Mouse (Mus musculus) midbrain, embryonic 14.5 days (tissue): Measurements from ENCODE around the gene Dgkh. TPM values are rescaled to one million over a fixed set of nuclear protein-coding genes. Genes with fewer than 3 reads are reported as not detected.

Experiments
- ATAC-seq: fragments of 200-750 bp; cut with Nextera tagmentation; 2 replicates; pipeline ENCODE4 v1.8.0; 2017; ENCODE audit warnings: moderate number of reproducible peaks, moderate library complexity; ENCODE audit not compliant: low FRiP score, low TSS enrichment
- DNase-seq: peaks from one replicate; pipeline ENCODE4 v3.0.0-alpha.2; 2015
- H3K27ac ChIP-seq: fragments of 300-500 bp; sonication (generic); replicated peaks from 2 replicates; pipeline ENCODE4 v1.5.1; 2014; ENCODE audit warnings: mild to moderate bottlenecking, low read depth, low read length, moderate library complexity
- H3K27me3 ChIP-seq: fragments of 300-500 bp; sonication (generic); 2 replicates; pipeline ENCODE4 v1.6.1; 2014; ENCODE audit warnings: low read length, control low read depth, mixed read lengths; ENCODE audit not compliant: control insufficient read depth, insufficient read depth
- H3K36me3 ChIP-seq: fragments of 300-500 bp; sonication (generic); 2 replicates; pipeline ENCODE4 v1.6.1; 2014; ENCODE audit warnings: low read length, control low read depth; ENCODE audit not compliant: control insufficient read depth, insufficient read depth
- H3K4me1 ChIP-seq: fragments of 300-500 bp; sonication (generic); 2 replicates; pipeline ENCODE4 v1.6.1; 2014; ENCODE audit warnings: mild to moderate bottlenecking, antibody characterized with exemption, low read length, control low read depth; ENCODE audit not compliant: control insufficient read depth, insufficient read depth
- H3K4me2 ChIP-seq: fragments of 300-500 bp; sonication (generic); 2 replicates; pipeline ENCODE4 v1.6.1; 2014; ENCODE audit warnings: mild to moderate bottlenecking, low read length, moderate library complexity
- H3K4me3 ChIP-seq: fragments of 300-500 bp; sonication (generic); replicated peaks from 2 replicates; pipeline ENCODE4 v1.5.1; 2014; ENCODE audit warnings: low read depth, low read length
- H3K9ac ChIP-seq: fragments of 300-500 bp; sonication (generic); replicated peaks from 2 replicates; pipeline ENCODE4 v1.6.1; 2014; ENCODE audit warnings: mild to moderate bottlenecking, low read length, moderate library complexity
- H3K9me3 ChIP-seq: fragments of 300-500 bp; sonication (generic); 2 replicates; pipeline ENCODE4 v1.6.1; 2016; ENCODE audit warnings: low read length, control low read depth, mixed read lengths; ENCODE audit not compliant: control insufficient read depth
- WGBS: fragments of 180-500 bp; shearing (Covaris S2); extraction: QIAGEN DNeasy Blood & Tissue Kit; methylation state at CpG from one replicate; pipeline ENCODE4 v1.1.7; 2014; 5-methylcytosine and 5-hydroxymethylcytosine counted together
- polyA plus RNA-seq: library from polyadenylated mRNA; unstranded; fragments of >200 nt; fragmentation: Nextera tagmentation; extraction: Ambion mirVana; gene quantifications from 2 replicates; pipeline ENCODE4 v1.2.1, GENCODE M21; 2014

Gene Dgkh
- polyA plus RNA-seq, 1 experiment from 2014 or later, result 2.9 TPM

DNA sequence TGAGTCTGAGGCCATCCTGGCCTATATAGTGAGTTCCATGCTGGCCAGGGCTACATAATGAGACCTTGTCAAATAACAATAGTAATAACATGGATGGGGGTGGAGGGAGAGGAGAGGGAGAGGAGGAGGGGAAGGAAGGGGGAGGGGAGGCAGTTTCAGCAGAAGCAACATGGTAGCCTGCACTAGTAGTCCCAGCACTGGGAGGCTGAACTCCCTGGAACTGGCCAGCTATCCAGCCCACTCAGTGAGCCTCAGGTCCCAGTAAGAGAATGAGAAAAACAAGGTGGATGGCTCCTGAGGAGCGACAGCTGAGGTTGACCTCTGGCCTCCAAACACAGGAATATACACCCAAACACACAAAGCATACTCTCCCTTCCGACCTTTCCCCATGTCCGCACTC, 27.0 kb downstream of the Dgkh start:
- Histone ChIP-seq H3K27me3 (no peaks in the 10 kb centered on the region), H3K36me3 (no peaks in the 10 kb centered on the region), H3K4me3 (no peak overlapping the region), H3K4me2 (no peak overlapping the region), H3K9ac (no peak overlapping the region), H3K9me3 (no peaks in the 10 kb centered on the region), H3K4me1 (no peaks in the 10 kb centered on the region), H3K27ac (no peak overlapping the region)
- ATAC-seq (no peak), DNase-seq (no peak)
- 86% methylated on average over 3 of the region's 3 CpGs for WGBS

DNA sequence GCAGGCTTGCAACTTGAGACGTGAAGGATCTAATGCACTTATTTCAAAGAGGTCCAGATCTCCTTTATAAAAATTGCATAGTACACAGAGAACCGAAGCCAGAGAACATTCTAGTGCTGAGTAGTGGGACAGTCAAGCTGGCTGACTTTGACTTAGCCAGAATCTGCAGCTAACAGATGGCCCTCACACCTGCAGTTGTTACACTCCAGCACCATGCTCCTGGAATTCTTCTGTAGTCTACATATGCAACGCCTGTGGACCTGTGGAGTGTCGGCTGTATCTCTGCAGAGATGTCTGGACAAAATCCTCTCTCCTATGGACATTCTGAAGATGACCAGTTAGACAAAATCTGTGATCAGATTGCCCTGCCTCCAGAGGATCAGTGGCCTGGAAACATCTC, 28.6 kb downstream of the Dgkh start:
- Histone ChIP-seq H3K36me3 (no peaks in the 10 kb centered on the region), H3K27me3 (no peaks in the 10 kb centered on the region), H3K9me3 (no peaks in the 10 kb centered on the region), H3K9ac (no peak overlapping the region), H3K4me1 (0 out of 2 replicates have a peak, but pooled peaks cover 4% of the 10 kb centered on the region), H3K27ac (no peak overlapping the region), H3K4me2 (no peak overlapping the region), H3K4me3 (no peak overlapping the region)
- ATAC-seq (no peak), DNase-seq (no peak)
- 94% methylated on average over 4 of the region's 4 CpGs for WGBS

DNA sequence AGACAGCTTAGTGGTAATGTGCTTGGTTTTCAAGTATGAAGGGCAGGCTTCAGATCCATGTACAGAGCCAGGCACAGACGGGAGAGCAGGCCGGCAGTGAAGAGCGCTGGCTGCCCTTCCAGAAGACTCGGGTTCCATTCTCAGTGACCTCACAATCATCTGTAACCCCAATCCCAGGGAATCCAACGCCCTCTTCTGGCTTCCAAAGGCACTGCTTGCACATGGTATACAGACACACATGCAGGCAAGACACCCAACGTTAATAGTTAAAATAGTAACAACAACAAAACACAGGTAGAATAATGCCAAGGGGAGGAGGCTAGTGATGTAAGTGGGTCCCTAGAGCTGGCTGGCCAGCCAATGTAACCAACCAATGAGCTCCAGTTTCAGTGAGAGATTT, 29.2 kb downstream of the Dgkh start:
- H3K4me1 ChIP-seq, result 0 out of 2 replicates have a peak, but pooled peaks cover 4% of the 10 kb centered on the region
- WGBS, result 83% methylated on average over 6 of the region's 6 CpGs
- H3K9ac ChIP-seq, result no peak overlapping the region
- H3K9me3 ChIP-seq, result no peaks in the 10 kb centered on the region
- no peak overlapping the region for H3K27ac ChIP-seq
- H3K4me2 ChIP-seq, result no peak overlapping the region
- DNase-seq (no peak), ATAC-seq (no peak)
- H3K4me3 ChIP-seq, result no peak overlapping the region
- no peaks in the 10 kb centered on the region for H3K27me3 ChIP-seq
- H3K36me3 ChIP-seq, result no peaks in the 10 kb centered on the region

DNA sequence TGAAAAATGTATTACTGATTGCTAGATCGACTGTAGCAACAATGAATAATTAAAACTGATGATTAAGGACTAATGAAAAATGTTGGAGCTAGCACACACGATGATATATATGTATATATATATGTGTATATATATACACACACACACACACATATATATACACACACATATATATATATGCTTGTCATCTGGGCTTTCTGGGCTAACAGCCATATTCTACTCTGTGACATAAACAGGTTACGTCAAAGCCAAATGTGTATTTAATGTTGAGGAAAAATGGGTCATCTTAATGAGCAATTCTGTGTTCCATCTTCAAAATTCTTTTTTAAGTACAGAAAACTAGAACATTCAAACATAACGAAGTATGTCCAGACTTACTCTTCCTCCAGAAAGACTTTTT, 30.5 kb downstream of the Dgkh start:
- H3K36me3 ChIP-seq, result no peaks in the 10 kb centered on the region
- ATAC-seq (no peak), DNase-seq (no peak)
- H3K4me3 ChIP-seq, result no peak overlapping the region
- H3K4me2 ChIP-seq, result no peak overlapping the region
- no peaks in the 10 kb centered on the region for H3K27me3 ChIP-seq
- no peak overlapping the region for H3K27ac ChIP-seq
- H3K9me3 ChIP-seq, result no peaks in the 10 kb centered on the region
- no peak overlapping the region for H3K9ac ChIP-seq
- 0 out of 2 replicates have a peak, but pooled peaks cover 4% of the 10 kb centered on the region for H3K4me1 ChIP-seq
- WGBS, result 82% methylated on average over 4 of the region's 4 CpGs

DNA sequence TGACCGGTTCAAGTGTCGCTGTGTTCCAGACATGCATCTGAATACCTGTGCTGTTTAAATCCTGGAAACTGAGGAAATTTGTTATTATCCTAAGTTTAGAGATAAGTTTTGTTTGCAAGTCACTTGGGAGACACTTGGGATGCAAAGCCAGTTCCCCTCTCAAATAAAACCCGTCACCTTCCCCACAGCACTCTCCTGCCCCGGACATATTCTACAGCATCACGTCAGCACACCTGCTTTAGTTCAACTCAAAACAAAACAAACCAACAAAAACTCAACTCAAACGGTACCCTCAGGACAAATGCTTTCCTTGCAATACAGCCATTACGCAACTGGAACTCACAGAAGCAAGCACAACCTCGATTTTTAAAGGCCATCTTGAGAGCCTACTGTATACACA, 31.1 kb downstream of the Dgkh start:
- DNase-seq (no peak), ATAC-seq (no peak)
- Histone ChIP-seq H3K9ac (no peak overlapping the region), H3K4me3 (no peak overlapping the region), H3K9me3 (no peaks in the 10 kb centered on the region), H3K4me1 (0 out of 2 replicates have a peak, but pooled peaks cover 4% of the 10 kb centered on the region), H3K4me2 (no peak overlapping the region), H3K27ac (no peak overlapping the region), H3K27me3 (no peaks in the 10 kb centered on the region), H3K36me3 (no peaks in the 10 kb centered on the region)
- WGBS, result 87% methylated on average over 8 of the region's 8 CpGs

DNA sequence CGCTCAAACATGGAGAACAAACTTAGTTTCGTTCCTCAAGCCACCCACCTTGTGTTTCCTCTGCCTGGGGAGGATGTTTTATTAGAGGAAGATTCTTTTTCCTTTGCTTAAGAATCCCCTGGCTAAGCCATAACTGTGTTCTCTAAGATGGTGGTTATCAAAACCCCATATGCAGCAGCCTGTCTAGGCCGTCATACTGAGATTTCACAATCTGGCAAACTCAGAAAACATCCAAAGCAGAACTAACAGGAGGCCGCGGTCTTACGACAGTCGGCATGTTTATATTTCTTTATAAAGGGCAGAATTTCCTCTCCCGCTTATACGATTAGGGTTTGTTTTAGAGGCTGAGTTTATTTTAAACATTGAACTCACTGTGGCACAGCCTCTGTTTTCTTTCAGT, 31.5 kb downstream of the Dgkh start:
- ATAC-seq (no peak), DNase-seq (no peak)
- Histone ChIP-seq H3K9me3 (no peaks in the 10 kb centered on the region), H3K4me3 (no peak overlapping the region), H3K9ac (no peak overlapping the region), H3K27me3 (no peaks in the 10 kb centered on the region), H3K4me2 (no peak overlapping the region), H3K4me1 (0 out of 2 replicates have a peak, but pooled peaks cover 4% of the 10 kb centered on the region), H3K36me3 (no peaks in the 10 kb centered on the region), H3K27ac (no peak overlapping the region)
- WGBS, result 91% methylated on average over 9 of the region's 9 CpGs

DNA sequence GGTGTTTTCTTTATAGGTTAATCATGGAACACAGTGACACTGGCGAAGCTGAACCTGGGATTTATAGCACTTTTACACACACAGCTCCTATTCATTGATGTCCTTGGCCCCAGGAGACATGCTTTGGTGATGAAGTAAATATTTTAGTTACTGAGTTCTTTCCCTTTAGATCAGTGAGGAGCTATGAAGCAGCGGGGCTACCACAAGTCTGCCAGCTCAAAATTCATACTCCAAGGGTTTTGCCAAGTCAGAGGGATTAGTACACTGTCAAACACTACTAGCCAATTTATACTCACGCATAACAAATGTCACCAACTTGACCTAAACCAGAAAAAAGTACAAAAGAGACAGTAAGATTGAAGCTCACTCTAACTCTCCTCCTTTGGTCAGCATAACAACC, 32.9 kb downstream of the Dgkh start:
- Histone ChIP-seq H3K27me3 (no peaks in the 10 kb centered on the region), H3K9me3 (no peaks in the 10 kb centered on the region), H3K36me3 (no peaks in the 10 kb centered on the region), H3K4me2 (no peak overlapping the region), H3K4me3 (no peak overlapping the region), H3K4me1 (0 out of 2 replicates have a peak, but pooled peaks cover 4% of the 10 kb centered on the region), H3K27ac (no peak overlapping the region), H3K9ac (no peak overlapping the region)
- WGBS, result 77% methylated on average over 3 of the region's 3 CpGs
- no peak for DNase-seq
- no peak for ATAC-seq

DNA sequence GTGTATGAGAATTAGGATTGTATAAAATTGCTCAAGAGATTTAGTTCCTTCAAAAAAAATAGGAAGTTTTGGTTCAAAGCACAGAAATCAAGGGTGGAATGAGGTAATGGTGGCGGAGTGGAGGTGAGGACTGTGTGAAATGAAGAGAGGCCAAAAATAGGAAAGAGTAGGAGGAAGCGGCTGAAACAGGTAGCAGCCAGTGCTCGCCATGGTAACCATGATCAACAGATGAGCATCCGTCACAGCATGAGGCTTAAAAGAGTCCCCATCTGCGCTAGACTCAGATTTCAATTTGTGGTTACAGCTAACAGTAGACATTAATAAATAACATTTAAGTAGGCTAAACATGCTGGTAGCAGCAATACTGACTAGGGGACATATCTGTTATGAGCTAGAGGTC, 33.4 kb downstream of the Dgkh start:
- H3K27ac ChIP-seq, result no peak overlapping the region
- no peak overlapping the region for H3K4me3 ChIP-seq
- 0 out of 2 replicates have a peak, but pooled peaks cover 4% of the 10 kb centered on the region for H3K4me1 ChIP-seq
- DNase-seq, result peak; percentile 41
- no peak overlapping the region for H3K4me2 ChIP-seq
- no peaks in the 10 kb centered on the region for H3K27me3 ChIP-seq
- no peaks in the 10 kb centered on the region for H3K36me3 ChIP-seq
- H3K9ac ChIP-seq, result no peak overlapping the region
- no peaks in the 10 kb centered on the region for H3K9me3 ChIP-seq
- WGBS, result 74% methylated on average over 5 of the region's 5 CpGs
- no peak for ATAC-seq

DNA sequence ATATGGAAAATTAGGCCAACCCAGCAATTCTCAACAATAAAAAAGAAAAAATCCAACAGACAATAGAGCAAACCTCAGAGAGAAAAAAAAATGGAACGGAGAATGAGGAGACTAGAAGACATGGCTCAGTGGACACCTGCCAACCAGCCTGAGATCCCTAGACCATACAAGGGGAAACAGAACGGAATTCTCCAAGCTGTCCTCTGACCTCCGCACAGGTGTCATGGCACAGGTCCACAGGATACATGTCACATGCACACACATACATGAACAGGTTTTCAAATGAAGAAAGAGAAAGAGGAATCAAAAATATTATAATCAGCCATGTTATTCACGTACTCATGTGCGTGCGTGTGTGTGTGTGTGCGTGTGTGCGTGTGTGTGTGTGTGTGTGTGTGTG, 38.5 kb downstream of the Dgkh start:
- Histone ChIP-seq H3K9me3 (no peaks in the 10 kb centered on the region), H3K4me1 (no peaks in the 10 kb centered on the region), H3K4me2 (no peak overlapping the region), H3K27me3 (no peaks in the 10 kb centered on the region), H3K36me3 (no peaks in the 10 kb centered on the region), H3K4me3 (no peak overlapping the region), H3K9ac (no peak overlapping the region), H3K27ac (no peak overlapping the region)
- WGBS, result 92% methylated on average over 8 of the region's 8 CpGs
- DNase-seq (no peak), ATAC-seq (no peak)
